Mouse (Mus musculus) kidney, embryonic 14.5 days (tissue): ENCODE data around the gene Ski. TPM values are rescaled to one million over a fixed set of nuclear protein-coding genes. Genes with fewer than 3 reads are reported as not detected.

Experiments
- ATAC-seq: fragments of 200-750 bp; cut with Nextera tagmentation; 2 replicates; pipeline ENCODE4 v1.8.0; 2017; ENCODE audit warnings: moderate number of reproducible peaks, mild to moderate bottlenecking, moderate TSS enrichment, moderate library complexity; ENCODE audit not compliant: low FRiP score, low TSS enrichment
- H3K27ac ChIP-seq: fragments of 300-500 bp; sonication (generic); 2 replicates; pipeline ENCODE4 v1.5.1; 2014; ENCODE audit warnings: low read depth, mild to moderate bottlenecking, low read length, moderate library complexity, mixed read lengths
- H3K27me3 ChIP-seq: fragments of 300-500 bp; sonication (generic); 2 replicates; pipeline ENCODE4 v1.6.1; 2014; ENCODE audit warnings: mild to moderate bottlenecking, low read length; ENCODE audit not compliant: control insufficient read depth, insufficient read depth
- H3K36me3 ChIP-seq: fragments of 300-500 bp; sonication (generic); 2 replicates; pipeline ENCODE4 v1.6.1; 2014; ENCODE audit warnings: low read length, mixed read lengths; ENCODE audit not compliant: control insufficient read depth, insufficient read depth
- H3K4me1 ChIP-seq: fragments of 300-500 bp; sonication (generic); 2 replicates; pipeline ENCODE4 v1.6.1; 2014; ENCODE audit warnings: low read length, mixed read lengths; ENCODE audit not compliant: control insufficient read depth, insufficient read depth
- H3K4me2 ChIP-seq: fragments of 300-500 bp; sonication (generic); replicated peaks from 2 replicates; pipeline ENCODE4 v1.6.1; 2014; ENCODE audit warnings: low read depth, mild to moderate bottlenecking, low read length
- H3K4me3 ChIP-seq: fragments of 300-500 bp; sonication (generic); 2 replicates; pipeline ENCODE4 v1.5.1; 2014; ENCODE audit warnings: mild to moderate bottlenecking, low read length
- H3K9ac ChIP-seq: fragments of 300-500 bp; sonication (generic); 2 replicates; pipeline ENCODE4 v1.6.1; 2014; ENCODE audit warnings: low read depth, mild to moderate bottlenecking, low read length, moderate library complexity
- H3K9me3 ChIP-seq: fragments of 300-500 bp; sonication (generic); 2 replicates; pipeline ENCODE4 v1.6.1; 2016; ENCODE audit warnings: low read length; ENCODE audit not compliant: control insufficient read depth
- WGBS: fragments of 180-500 bp; shearing (Covaris S2); extraction: QIAGEN DNeasy Blood & Tissue Kit; methylation state at CpG from one replicate; pipeline ENCODE4 v1.1.7; 2014; 5-methylcytosine and 5-hydroxymethylcytosine counted together
- polyA plus RNA-seq: library from polyadenylated mRNA; unstranded; fragments of >200 nt; fragmentation: Nextera tagmentation; extraction: Ambion mirVana; gene quantifications from 2 replicates; pipeline ENCODE4 v1.2.1, GENCODE M21; 2014

Ski gene
- polyA plus RNA-seq, 1 experiment from 2014 or later, result 24.5 TPM

- WGBS, result 22% methylated on average over 12 of the region's 12 CpGs
- ATAC-seq, result 0 out of 2 replicates have a peak, but pooled peaks have one; percentile 14
- Histone ChIP-seq H3K27ac (no peak overlapping the region), H3K4me1 (peaks cover 72% of the 10 kb centered on the region), H3K9ac (peak overlapping the region; percentile 40; the same call in 1 of the 2 replicates), H3K4me3 (no peak overlapping the region), H3K27me3 (no peaks in the 10 kb centered on the region), H3K4me2 (peak overlapping the region; percentile 21; the same call in 1 of the 2 replicates), H3K9me3 (no peaks in the 10 kb centered on the region), H3K36me3 (no peaks in the 10 kb centered on the region)
Measured at GRCm38 (mm10) chr4:155217241-155218103, 4.9 kb downstream of the Ski start.

GRCm38 (mm10) chr4:155215773-155216630, 6.4 kb downstream of the Ski start:
- 55% methylated on average over 12 of the region's 12 CpGs for WGBS
- ATAC-seq, result no peak
- H3K4me3 ChIP-seq, result no peak overlapping the region
- H3K9ac ChIP-seq, result no peak overlapping the region; the same call in 1 of the 2 replicates
- peaks cover 72% of the 10 kb centered on the region for H3K4me1 ChIP-seq
- H3K9me3 ChIP-seq, result no peaks in the 10 kb centered on the region
- H3K27ac ChIP-seq, result no peak overlapping the region
- no peaks in the 10 kb centered on the region for H3K27me3 ChIP-seq
- H3K36me3 ChIP-seq, result no peaks in the 10 kb centered on the region; the same call in 1 of the 2 replicates
- H3K4me2 ChIP-seq, result peak overlapping the region; percentile 6; the same call in 1 of the 2 replicates

GRCm38 (mm10) chr4:155215203-155215602, 7.2 kb downstream of the Ski start:
- Histone ChIP-seq H3K4me3 (no peak overlapping the region), H3K4me2 (no peak overlapping the region), H3K9me3 (no peaks in the 10 kb centered on the region), H3K36me3 (peaks cover 3% of the 10 kb centered on the region), H3K9ac (no peak overlapping the region), H3K27ac (no peak overlapping the region), H3K4me1 (peaks cover 70% of the 10 kb centered on the region), H3K27me3 (no peaks in the 10 kb centered on the region)
- WGBS, result 41% methylated on average over 9 of the region's 9 CpGs
- no peak for ATAC-seq

- Histone ChIP-seq H3K4me2 (no peak overlapping the region), H3K36me3 (peaks cover 3% of the 10 kb centered on the region), H3K27me3 (no peaks in the 10 kb centered on the region), H3K4me3 (no peak overlapping the region), H3K27ac (no peak overlapping the region), H3K9me3 (no peaks in the 10 kb centered on the region), H3K9ac (no peak overlapping the region), H3K4me1 (peaks cover 66% of the 10 kb centered on the region)
- no peak for ATAC-seq
- whole genome bisulfite sequencing, result 74% methylated on average over 10 of the region's 10 CpGs
Measured at GRCm38 (mm10) chr4:155214793-155215192, 7.6 kb downstream of the Ski start.

- no peak for ATAC-seq
- Histone ChIP-seq H3K9ac (no peak overlapping the region), H3K27ac (no peak overlapping the region), H3K4me1 (peaks cover 63% of the 10 kb centered on the region), H3K9me3 (no peaks in the 10 kb centered on the region), H3K36me3 (peaks cover 3% of the 10 kb centered on the region), H3K4me2 (no peak overlapping the region), H3K4me3 (no peak overlapping the region), H3K27me3 (no peaks in the 10 kb centered on the region)
- 68% methylated on average over 6 of the region's 6 CpGs for WGBS
Measured at GRCm38 (mm10) chr4:155214188-155214587, 8.2 kb downstream of the Ski start.

GRCm38 (mm10) chr4:155213752-155214054, 8.7 kb downstream of the Ski start:
- H3K9ac ChIP-seq, result no peak overlapping the region
- no peak for ATAC-seq

GRCm38 (mm10) chr4:155213052-155213751, 9.2 kb downstream of the Ski start:
- H3K4me1 ChIP-seq, result peaks cover 63% of the 10 kb centered on the region
- H3K9ac ChIP-seq, result no peak overlapping the region
- H3K4me3 ChIP-seq, result no peak overlapping the region
- H3K36me3 ChIP-seq, result peaks cover 5% of the 10 kb centered on the region
- no peak overlapping the region for H3K4me2 ChIP-seq
- ATAC-seq, result no peak
- H3K27ac ChIP-seq, result no peak overlapping the region
- H3K27me3 ChIP-seq, result no peaks in the 10 kb centered on the region
- 57% methylated on average over 9 of the region's 9 CpGs for WGBS
- no peaks in the 10 kb centered on the region for H3K9me3 ChIP-seq

More at GRCm38 (mm10) chr4:155213752-155214054, 8.7 kb downstream of the Ski start:
- Histone ChIP-seq H3K27me3 (no peaks in the 10 kb centered on the region), H3K36me3 (peaks cover 3% of the 10 kb centered on the region), H3K4me2 (no peak overlapping the region), H3K27ac (no peak overlapping the region), H3K4me1 (peaks cover 63% of the 10 kb centered on the region), H3K4me3 (no peak overlapping the region), H3K9me3 (no peaks in the 10 kb centered on the region)
- WGBS, result 78% methylated on average over 6 of the region's 6 CpGs

GRCm38 (mm10) chr4:155209494-155209893, 12.9 kb downstream of the Ski start:
- no peak overlapping the region for H3K9ac ChIP-seq
- peaks cover 5% of the 10 kb centered on the region for H3K36me3 ChIP-seq
- H3K4me1 ChIP-seq, result peaks cover 56% of the 10 kb centered on the region
- no peaks in the 10 kb centered on the region for H3K9me3 ChIP-seq
- no peak overlapping the region for H3K4me2 ChIP-seq
- H3K27ac ChIP-seq, result no peak overlapping the region
- no peaks in the 10 kb centered on the region for H3K27me3 ChIP-seq
- no peak overlapping the region for H3K4me3 ChIP-seq
- ATAC-seq, result no peak
- WGBS, result 96% methylated on average over 5 of the region's 5 CpGs
